Mouse (Mus musculus) CH12.LX (cell line): ENCODE results near the gene Stk35. TPM values are rescaled to one million over a fixed set of nuclear protein-coding genes. Genes with fewer than 3 reads are reported as not detected.

ENCODE experiments used
- DNase-seq: peaks from one replicate; pipeline ENCODE4 v3.0.0-alpha.2; 2013; ENCODE audit errors: extremely low read depth
- H3K27ac ChIP-seq: 2 replicates; pipeline ENCODE4 v1.5.1; 2012; ENCODE audit warnings: low read depth, mild to moderate bottlenecking, control low read depth, moderate library complexity; ENCODE audit not compliant: insufficient read depth
- H3K27me3 ChIP-seq: replicated peaks from 2 replicates; pipeline ENCODE3; 2012; ENCODE audit warnings: inconsistent platforms
- H3K36me3 ChIP-seq, 2 experiments: replicated peaks in 1 of 2; 2 replicates each; pipeline versions ENCODE3 to v1.6.1; 2012; ENCODE audit warnings: inconsistent platforms in 1 of 2, low read length in 1 of 2, mild to moderate bottlenecking in 1 of 2, mixed read lengths in 1 of 2, moderate library complexity in 1 of 2; ENCODE audit not compliant: control insufficient read depth in 1 of 2, insufficient read depth in 1 of 2
- H3K4me1 ChIP-seq, 2 experiments: 2 replicates each; pipeline ENCODE4 v1.6.1; 2012; ENCODE audit warnings: inconsistent platforms in 1 of 2, moderate library complexity in 1 of 2; ENCODE audit not compliant: insufficient read depth in 2 of 2, control insufficient read depth in 1 of 2
- H3K4me2 ChIP-seq: 2 replicates; pipeline ENCODE4 v1.6.1; 2012; ENCODE audit warnings: low read depth, mild to moderate bottlenecking, control low read depth; ENCODE audit not compliant: poor library complexity, insufficient read depth, severe bottlenecking
- H3K4me3 ChIP-seq, 3 experiments: fragments of 150-350 bp in 1 of 3; sonication (generic) in 1 of 3; replicated peaks in 1 of 3; 2 replicates each; pipeline versions ENCODE3 to v1.5.1; 2011 to 2012; ENCODE audit warnings: low read depth in 2 of 3, low read length in 2 of 3, mild to moderate bottlenecking in 2 of 3, moderate library complexity in 2 of 3, control low read depth in 1 of 3, improper control_type of control experiment in 1 of 3, inconsistent platforms in 1 of 3, mixed read lengths in 1 of 3; ENCODE audit not compliant: poor library complexity in 1 of 3
- H3K79me2 ChIP-seq: replicated peaks from 2 replicates; pipeline ENCODE4 v1.6.1; 2012; ENCODE audit warnings: mild to moderate bottlenecking, moderate library complexity; ENCODE audit not compliant: control insufficient read depth, poor library complexity, insufficient read depth, severe bottlenecking; ENCODE audit errors: extremely low read depth
- H3K9ac ChIP-seq: 2 replicates; pipeline ENCODE4 v1.6.1; 2012; ENCODE audit warnings: low read depth, mild to moderate bottlenecking, control low read depth, moderate library complexity; ENCODE audit not compliant: insufficient read depth
- H3K9me3 ChIP-seq: replicated peaks from 2 replicates; pipeline ENCODE3; 2012; ENCODE audit warnings: low read length, inconsistent platforms, mixed read lengths
- CHD1 ChIP-seq: IDR thresholded peaks from 2 replicates; pipeline ENCODE4 v1.6.1; 2012; ENCODE audit warnings: low read depth, low read length, improper control_type of control experiment, inconsistent platforms
- CHD2 ChIP-seq: IDR thresholded peaks from 2 replicates; pipeline ENCODE4 v1.6.1; 2011; ENCODE audit warnings: low read length, improper control_type of control experiment
- CTCF ChIP-seq, 2 experiments: IDR thresholded peaks in 1 of 2; conservative IDR thresholded peaks in 1 of 2; 2 replicates each; pipeline ENCODE4 v1.5.1; 2011 to 2012; ENCODE audit warnings: low read depth in 2 of 2, low read length in 2 of 2, improper control_type of control experiment in 1 of 2, inconsistent platforms in 1 of 2, mild to moderate bottlenecking in 1 of 2, moderate library complexity in 1 of 2
- ETS1 ChIP-seq: conservative IDR thresholded peaks from 2 replicates; pipeline ENCODE4 v1.6.1; 2012; ENCODE audit warnings: low read depth, mild to moderate bottlenecking, inconsistent platforms, low read length, improper control_type of control experiment, moderate library complexity
- IRF4 ChIP-seq: IDR thresholded peaks from 2 replicates; pipeline ENCODE4 v1.6.1; 2014; ENCODE audit warnings: low read depth, mild to moderate bottlenecking, inconsistent platforms, low read length, improper control_type of control experiment
- MAFK ChIP-seq: IDR thresholded peaks from 2 replicates; pipeline ENCODE4 v1.6.1; 2011; ENCODE audit warnings: low read length, improper control_type of control experiment; ENCODE audit not compliant: insufficient replicate concordance
- MXI1 ChIP-seq: IDR thresholded peaks from 2 replicates; pipeline ENCODE4 v1.6.1; 2011; ENCODE audit warnings: mild to moderate bottlenecking, low read depth, low read length, improper control_type of control experiment
- MYC ChIP-seq: IDR thresholded peaks from 2 replicates; pipeline ENCODE4 v1.6.1; 2011; ENCODE audit warnings: low read depth, mild to moderate bottlenecking, improper control_type of control experiment, low read length
- NRF1 ChIP-seq: IDR thresholded peaks from 2 replicates; pipeline ENCODE4 v1.6.1; 2014; ENCODE audit warnings: low read depth, mild to moderate bottlenecking, inconsistent platforms, low read length, improper control_type of control experiment, moderate library complexity
- POLR2A ChIP-seq: IDR thresholded peaks from 2 replicates; pipeline ENCODE4 v1.6.1; 2011; ENCODE audit warnings: low read depth, mild to moderate bottlenecking, improper control_type of control experiment, low read length
- POLR2AphosphoS2 ChIP-seq: IDR thresholded peaks from 2 replicates; pipeline ENCODE4 v1.6.1; 2011; ENCODE audit warnings: low read depth, low read length, improper control_type of control experiment
- RAD21 ChIP-seq: IDR thresholded peaks from 2 replicates; pipeline ENCODE4 v1.6.1; 2011; ENCODE audit warnings: low read depth, mild to moderate bottlenecking, low read length, improper control_type of control experiment, moderate library complexity
- RCOR1 ChIP-seq: conservative IDR thresholded peaks from 2 replicates; pipeline ENCODE4 v1.6.1; 2012; ENCODE audit warnings: low read depth, mild to moderate bottlenecking, inconsistent platforms, low read length, improper control_type of control experiment
- SIN3A ChIP-seq: IDR thresholded peaks from 2 replicates; pipeline ENCODE4 v1.6.1; 2012; ENCODE audit warnings: low read length, improper control_type of control experiment, inconsistent platforms
- SMC3 ChIP-seq: IDR thresholded peaks from 2 replicates; pipeline ENCODE4 v1.6.1; 2011; ENCODE audit warnings: low read depth, low read length, improper control_type of control experiment
- TBP ChIP-seq: conservative IDR thresholded peaks from 2 replicates; pipeline ENCODE4 v1.6.1; 2011; ENCODE audit warnings: low read depth, low read length, improper control_type of control experiment
- TCF12 ChIP-seq: IDR thresholded peaks from 2 replicates; pipeline ENCODE4 v1.6.1; 2014; ENCODE audit warnings: low read depth, mild to moderate bottlenecking, inconsistent platforms, low read length, improper control_type of control experiment
- UBTF ChIP-seq: IDR thresholded peaks from 2 replicates; pipeline ENCODE4 v1.6.1; 2012; ENCODE audit warnings: low read depth, mild to moderate bottlenecking, inconsistent platforms, low read length, improper control_type of control experiment, moderate library complexity
- USF1 ChIP-seq: IDR thresholded peaks from 2 replicates; pipeline ENCODE4 v1.6.1; 2014; ENCODE audit warnings: low read depth, mild to moderate bottlenecking, inconsistent platforms, low read length, improper control_type of control experiment
- dilution Hi-C: fragments of 300-500 bp; cut with MboI; formaldehyde crosslinking; loops from 2 replicates; pipeline ENCODE4 v1.14.3; 2020; ENCODE audit warnings: low sequenced_read_pairs; ENCODE audit not compliant: extremely low pct_unique_long_range_greater_than_20kb, extremely low pct_ligation_motif_present
- in situ Hi-C: fragments of 300-500 bp; cut with MboI; formaldehyde crosslinking; loops from 3 replicates; pipeline ENCODE4 v1.14.3; 2019; ENCODE audit warnings: low sequenced_read_pairs, low pct_ligation_motif_present, low pct_unique_long_range_greater_than_20kb, mixed read lengths
- polyA plus RNA-seq: library from polyadenylated mRNA; unstranded; fragments of >175 nt; gene quantifications from 2 replicates; pipeline ENCODE4 v1.2.1, GENCODE M21; 2012; ENCODE audit warnings: low read depth; ENCODE audit not compliant: insufficient read length
- total RNA-seq, 2 experiments: library from RNA; depleted of rRNA; stranded (reverse); fragments of 300-350 nt in 1 of 2; fragments of >200 nt in 1 of 2; gene quantifications; 2 replicates each; pipeline ENCODE4 v1.2.3; 2012 to 2014

The Stk35 gene
- total and polyA plus RNA-seq, 3 experiments: 4.5 to 22.7 (median 7.3) TPM

GRCm38 (mm10) chr2:129876935-129877334 lies 76.6 kb downstream of the Stk35 start:
- no peak overlapping the region for H3K27ac ChIP-seq
- H3K4me1 ChIP-seq: no peaks in the 10 kb centered on the region
- H3K4me3 ChIP-seq: no peak overlapping the region
- H3K9me3 ChIP-seq: no peaks in the 10 kb centered on the region
- H3K4me2 ChIP-seq: no peak overlapping the region
- no peak for DNase-seq
- dilution Hi-C loops (no loop called here), in situ Hi-C loops (no loop called here)
- TF ChIP-seq NRF1 (no peak), SIN3A (no peak), SMC3 (no peak), POLR2A (no peak), USF1 (no peak), IRF4 (no peak), CHD2 (no peak), TBP (no peak), UBTF (no peak), TCF12 (no peak), MXI1 (no peak), POLR2AphosphoS2 (no peak), CHD1 (no peak), MAFK (no peak), RCOR1 (no peak), ETS1 (no peak), MYC (no peak)
- peaks cover 37% of the 10 kb centered on the region for H3K27me3 ChIP-seq
- H3K79me2 ChIP-seq: no peaks in the 10 kb centered on the region
- no peaks in the 10 kb centered on the region for H3K36me3 ChIP-seq
- H3K9ac ChIP-seq: no peak overlapping the region

GRCm38 (mm10) chr2:129879817-129880216 lies 79.5 kb downstream of the Stk35 start:
- dilution Hi-C loops: no loop called here
- Histone ChIP-seq H3K9ac (no peak overlapping the region), H3K27me3 (peaks cover 30% of the 10 kb centered on the region), H3K27ac (no peak overlapping the region), H3K4me3 (no peak overlapping the region), H3K9me3 (peaks cover 2% of the 10 kb centered on the region), H3K4me2 (no peak overlapping the region), H3K79me2 (no peaks in the 10 kb centered on the region), H3K4me1 (peaks cover 4 to 6% of the 10 kb centered on the region in 2 experiments; a peak in 3 of 4 replicates)
- DNase-seq: peak; percentile 49
- in situ Hi-C loops: no loop called here
- TF ChIP-seq RAD21: peak; percentile 64
- no peak for TF ChIP-seq CHD2
- peak; percentile 60 for TF ChIP-seq SMC3
- TF ChIP-seq CTCF (conservative IDR thresholded peaks at IDR 0.05 in 1 of 2, IDR thresholded peaks at IDR 0.05 in 1 of 2; ENCODE audit: low read depth in 2 of 2, low read length in 2 of 2): peak; percentile 36 to 76; a peak in 3 of 4 replicates
- no peak for TF ChIP-seq MYC
- TF ChIP-seq, all 38 proteins: peak for 3
- H3K36me3 ChIP-seq: no peaks in the 10 kb centered on the region
